Mouse (Mus musculus) right cerebral cortex, adult 18-20 months (tissue): ENCODE results near the gene Adipor2.

Experiments used
- DNase-seq: peaks from one replicate; pipeline ENCODE4 v3.0.0; 2022; ENCODE audit warnings: mixed read lengths

Adipor2 gene

GRCm38 (mm10) chr6:119338121-119338912 is 79.2 kb downstream of the Adipor2 start:
- DNase-seq, result no peak

GRCm38 (mm10) chr6:119337287-119337686 is 80.2 kb downstream of the Adipor2 start:
- no peak for DNase-seq

DNA sequence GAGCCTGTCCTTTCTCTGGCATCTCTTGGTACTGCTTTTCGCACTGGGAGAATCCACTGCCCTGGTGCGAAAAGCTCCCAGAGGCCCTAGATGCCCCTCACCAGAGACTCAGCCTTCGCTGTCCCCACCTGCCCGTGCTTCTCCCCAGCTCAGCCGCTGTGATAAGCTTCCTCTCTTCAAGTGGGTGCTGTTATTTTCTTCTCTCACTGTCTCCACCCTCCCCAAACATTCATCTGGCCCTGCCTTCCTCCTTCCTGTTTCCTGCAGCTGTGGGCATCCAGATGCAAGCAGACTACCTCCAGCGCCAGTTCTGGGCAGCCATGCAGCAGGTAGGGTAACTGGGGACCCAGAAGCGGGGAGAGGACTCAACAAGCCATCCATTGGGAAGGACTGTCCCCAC is 81.4 kb downstream of the Adipor2 start:
- DNase-seq, result no peak

DNA sequence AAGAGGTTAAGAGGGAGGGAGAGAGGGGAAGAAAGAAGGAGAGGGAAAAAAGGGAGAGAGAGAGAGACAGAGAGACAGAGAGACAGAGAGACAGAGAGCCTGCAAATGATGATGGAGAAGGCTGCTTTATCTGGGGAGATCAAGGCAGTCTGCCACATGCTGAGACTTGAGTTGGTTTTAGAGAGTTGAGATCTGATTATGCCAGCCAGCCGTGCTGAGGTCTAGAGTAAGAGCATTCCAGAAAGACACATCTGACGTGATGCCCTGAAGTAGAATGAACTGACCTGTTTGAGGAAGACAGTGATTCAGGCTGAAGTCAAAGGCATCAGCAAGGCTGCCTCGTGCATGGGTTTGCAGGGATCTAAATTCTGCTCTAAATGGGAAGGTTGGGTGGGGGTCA is 83.7 kb downstream of the Adipor2 start:
- no peak for DNase-seq

DNA sequence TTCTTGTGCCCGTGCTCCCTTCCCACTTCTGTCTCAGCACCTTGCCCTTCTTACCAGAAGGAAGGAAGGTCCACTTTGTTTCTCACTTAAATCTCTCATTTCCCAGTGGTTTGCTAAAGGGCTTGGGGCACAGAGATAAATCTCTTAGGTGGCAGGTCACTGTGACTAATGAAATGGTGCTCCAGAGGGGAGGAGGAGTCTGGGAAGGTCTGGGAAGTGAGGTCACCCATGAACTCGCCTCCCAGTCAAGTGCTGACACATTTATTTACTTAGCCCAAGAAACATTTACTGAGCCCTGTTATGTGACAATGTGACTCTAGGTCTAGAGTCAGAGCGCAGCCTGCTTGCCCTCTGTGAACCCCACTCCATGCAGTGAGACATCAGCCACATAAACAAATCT is 84.3 kb downstream of the Adipor2 start:
- no peak for DNase-seq

DNA sequence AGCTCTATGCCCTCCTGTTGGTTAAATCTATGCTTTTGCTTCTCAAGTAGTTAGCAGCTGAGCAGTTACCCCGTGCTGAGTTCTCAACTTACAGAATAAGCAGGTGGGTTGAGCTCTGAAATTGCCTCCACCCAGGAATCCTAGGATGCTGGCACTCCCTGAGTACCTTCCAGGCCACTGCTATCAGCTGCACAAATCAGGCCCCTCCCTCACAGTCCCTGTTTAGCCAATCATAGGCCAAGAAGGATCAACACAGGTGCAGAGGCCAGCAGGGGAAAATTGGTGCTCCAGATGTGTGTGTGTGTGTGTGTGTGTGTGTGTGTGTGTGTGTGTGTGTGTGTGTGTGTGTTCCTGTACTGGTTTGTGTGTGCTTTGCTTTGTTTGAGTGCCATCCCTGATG is 85.4 kb downstream of the Adipor2 start:
- DNase-seq, result no peak

DNA sequence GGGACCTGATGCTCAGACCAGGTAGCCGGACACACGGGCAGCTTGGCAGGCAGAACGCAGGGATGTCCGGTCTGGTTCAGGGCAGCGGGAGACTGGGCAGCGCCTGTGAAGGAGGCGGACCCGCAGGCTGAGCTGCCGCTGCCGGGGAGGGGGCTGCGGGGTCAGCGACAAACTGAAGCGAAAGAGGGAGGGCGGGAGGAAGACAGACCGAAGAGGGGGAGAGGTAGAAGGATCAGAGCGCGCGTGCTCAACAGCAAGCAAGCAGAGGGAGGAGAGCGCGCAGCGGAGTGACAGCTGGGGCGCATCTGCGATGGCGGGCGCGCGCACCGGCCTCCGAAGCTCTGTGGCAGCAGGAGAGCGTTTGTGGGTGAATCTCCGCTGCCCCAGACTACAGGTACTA is 87.0 kb downstream of the Adipor2 start, which contains the start of gene Lrtm2:
Gene Lrtm2 (minus strand): TSS at position 261 of the 400 bp plus-strand sequence.
- peak; percentile 88 for DNase-seq

DNA sequence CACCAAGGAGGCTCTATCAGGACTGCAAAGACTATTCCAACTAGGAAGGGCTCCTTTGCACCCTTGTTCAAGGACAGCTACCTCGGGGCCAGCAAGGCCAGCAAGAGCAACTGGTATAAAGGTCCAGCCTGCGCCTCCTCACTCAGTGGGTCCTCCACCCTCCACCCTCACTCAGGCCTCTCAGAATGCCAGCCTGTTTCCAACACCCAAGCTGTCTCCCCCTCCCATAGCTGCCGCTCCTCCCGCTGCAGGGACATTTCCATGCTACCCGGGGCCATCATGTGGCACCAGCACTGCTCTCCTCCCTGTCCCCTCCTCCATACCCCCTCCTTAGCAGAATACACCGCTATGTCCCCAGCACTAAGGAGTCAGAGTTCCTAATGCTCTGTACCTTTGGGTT is 87.6 kb downstream of the Adipor2 start:
- peak; percentile 47 for DNase-seq

GRCm38 (mm10) chr6:119329215-119329714 is 88.2 kb downstream of the Adipor2 start:
- peak; percentile 94 for DNase-seq

GRCm38 (mm10) chr6:119328521-119329115 is 88.9 kb downstream of the Adipor2 start:
- peak; percentile 44 for DNase-seq

DNA sequence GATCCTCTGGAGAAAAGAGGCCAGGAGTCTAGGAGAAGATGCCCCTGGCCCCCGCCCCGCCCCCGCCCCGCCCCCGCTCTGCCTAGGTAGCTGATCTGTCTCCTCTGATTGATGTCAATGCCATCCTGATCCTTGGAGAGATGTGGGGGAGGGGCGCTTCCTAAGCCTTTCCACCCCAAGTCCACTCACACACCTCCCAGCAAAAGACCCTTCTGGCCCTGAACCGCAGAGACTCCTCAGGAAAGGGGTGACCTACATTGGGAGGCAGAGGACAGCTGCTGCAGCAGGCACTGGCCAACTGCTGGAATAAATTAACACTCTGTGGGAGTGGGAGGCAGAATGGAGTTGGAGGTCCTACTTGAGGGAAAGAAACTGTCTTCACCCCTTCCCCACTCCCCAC is 91.0 kb downstream of the Adipor2 start:
- DNase-seq, result no peak

DNA sequence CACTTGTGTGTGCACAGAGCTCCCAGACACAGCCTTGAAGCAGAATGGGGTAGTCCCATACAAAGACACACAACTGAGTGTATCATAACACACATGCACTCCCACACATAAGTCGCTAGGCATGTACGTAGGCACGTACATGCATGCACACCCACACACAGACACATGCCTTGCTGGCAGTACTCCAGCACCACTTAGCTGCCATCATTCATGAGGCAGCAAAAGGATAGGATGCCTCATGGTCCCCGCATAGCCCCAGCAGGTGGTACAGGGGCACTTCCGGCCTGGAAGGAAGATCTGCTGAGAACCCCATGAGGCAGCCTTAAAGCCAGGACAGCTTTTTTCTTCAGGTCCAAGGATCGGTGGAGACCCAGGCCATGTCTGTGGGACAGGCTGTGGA is 91.5 kb downstream of the Adipor2 start:
- DNase-seq, result no peak

GRCm38 (mm10) chr6:119324776-119325175 is 92.7 kb downstream of the Adipor2 start:
- no peak for DNase-seq

DNA sequence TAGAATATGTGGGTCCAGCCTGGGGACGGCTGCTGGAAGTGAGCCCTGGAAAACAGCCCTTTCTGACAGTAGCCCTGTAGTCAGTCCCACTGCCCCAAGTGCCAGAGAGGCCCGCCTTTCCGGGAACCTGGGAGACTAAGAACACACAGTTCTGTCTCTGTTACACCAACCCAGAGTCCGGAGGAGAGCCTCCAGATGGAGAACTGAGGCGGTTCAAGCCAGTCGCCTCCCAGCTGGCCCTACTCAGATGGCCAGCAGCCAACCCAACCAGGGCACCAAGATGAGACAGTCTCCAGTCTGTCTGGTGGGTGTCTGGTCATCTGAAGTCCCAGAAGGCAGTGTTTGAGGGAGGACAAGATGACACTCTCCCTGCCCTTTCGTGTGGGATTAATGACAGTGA is 95.8 kb downstream of the Adipor2 start:
- DNase-seq, result no peak

- DNase-seq, result no peak
These were observed 97.0 kb downstream of the Adipor2 start for GRCm38 (mm10) chr6:119320481-119320880.

DNA sequence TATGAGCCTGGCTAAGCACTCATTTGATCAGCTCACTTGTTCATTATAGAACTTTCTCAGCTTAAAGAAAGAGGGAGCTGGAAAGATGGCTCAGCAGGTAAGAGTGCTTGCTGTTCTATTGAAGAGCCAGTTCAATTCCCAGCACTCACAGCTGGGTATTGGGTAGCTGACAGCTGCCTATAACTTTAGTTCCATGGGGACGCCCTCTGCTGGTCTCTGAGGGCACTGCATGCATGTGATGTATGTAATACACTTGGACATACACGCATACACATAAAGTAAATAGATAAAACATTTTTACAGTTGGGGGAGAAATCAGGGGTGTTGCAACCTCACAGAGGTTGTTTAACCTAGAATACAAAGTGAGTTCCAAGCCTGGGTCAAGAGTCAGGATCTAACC is 98.1 kb downstream of the Adipor2 start:
- no peak for DNase-seq

- no peak for DNase-seq
These were observed 98.8 kb downstream of the Adipor2 start for GRCm38 (mm10) chr6:119318732-119319131.

DNA sequence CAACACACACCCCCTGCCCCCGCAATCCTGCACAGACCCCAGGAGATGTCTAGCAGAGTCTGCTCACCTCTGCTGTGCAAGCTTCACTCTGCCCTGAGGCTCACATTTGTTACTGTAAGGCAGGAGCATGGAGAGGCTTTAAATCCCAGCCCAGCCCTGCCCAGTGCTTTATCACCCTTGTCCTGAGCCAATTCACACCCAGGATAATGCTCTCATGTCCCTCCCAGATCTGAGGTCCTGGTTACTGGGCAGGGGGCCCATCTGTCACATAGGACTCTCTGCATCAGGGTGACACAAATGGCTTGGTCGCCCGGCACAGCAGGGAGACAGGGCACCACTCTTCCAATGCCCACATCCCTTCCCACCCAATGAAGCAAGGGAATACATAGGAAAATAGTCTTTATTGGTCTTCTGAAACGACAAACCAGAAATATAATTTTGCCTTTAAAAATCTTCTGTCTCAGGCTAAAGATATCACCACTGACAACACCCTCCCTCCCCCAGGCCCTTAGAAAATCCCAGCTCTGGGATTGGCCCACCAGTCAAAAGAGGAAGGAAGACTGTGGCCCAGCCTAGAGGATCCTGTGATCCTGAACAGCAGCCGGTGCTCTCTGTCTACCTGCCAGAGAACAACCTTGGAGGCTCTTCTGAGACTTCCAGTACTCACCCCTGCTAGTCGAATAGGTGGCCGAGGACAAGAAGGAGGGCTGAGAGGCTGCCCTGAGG is 102.6 kb downstream of the Adipor2 start:
- DNase-seq, result no peak

DNA sequence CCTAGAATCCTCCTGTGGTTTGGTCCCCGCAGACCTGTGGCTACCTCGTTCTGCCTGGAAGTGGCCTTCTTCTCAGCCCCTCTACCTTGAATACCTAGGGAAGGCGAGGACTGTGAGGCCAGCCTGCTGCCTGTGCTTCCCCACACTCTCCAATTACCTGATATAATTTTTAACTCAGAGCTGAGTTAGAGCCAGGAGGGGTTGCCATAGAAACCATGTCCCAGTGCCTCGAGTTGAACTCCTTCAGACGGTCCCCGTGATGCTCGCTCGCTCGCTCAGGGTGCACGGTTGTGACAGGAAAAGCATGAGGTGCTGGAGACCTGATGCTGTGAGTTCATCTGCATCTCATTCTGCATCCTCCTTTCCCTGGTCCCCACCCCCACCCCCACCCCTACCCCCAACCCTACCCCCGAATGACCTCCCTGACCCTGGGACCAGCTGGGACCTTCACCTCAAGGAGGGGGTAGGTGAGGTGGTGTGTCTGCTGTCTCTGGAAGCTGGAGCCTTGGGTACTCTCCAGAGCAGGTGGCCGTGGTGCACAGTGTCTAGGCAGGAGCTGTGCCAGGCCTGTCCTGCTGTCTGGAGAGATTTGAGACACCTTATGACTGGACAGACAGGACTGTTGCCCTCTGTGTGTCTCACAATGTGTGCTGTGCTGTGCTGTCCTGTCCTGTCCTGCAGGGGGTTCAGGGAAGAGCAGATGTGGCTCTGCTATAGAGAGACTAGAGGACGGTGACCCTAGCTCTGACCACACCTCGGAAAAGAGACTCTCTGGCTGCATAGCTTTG is 103.7 kb downstream of the Adipor2 start:
- DNase-seq, result peak; percentile 72

GRCm38 (mm10) chr6:119313096-119313495 is 104.4 kb downstream of the Adipor2 start:
- DNase-seq, result no peak

DNA sequence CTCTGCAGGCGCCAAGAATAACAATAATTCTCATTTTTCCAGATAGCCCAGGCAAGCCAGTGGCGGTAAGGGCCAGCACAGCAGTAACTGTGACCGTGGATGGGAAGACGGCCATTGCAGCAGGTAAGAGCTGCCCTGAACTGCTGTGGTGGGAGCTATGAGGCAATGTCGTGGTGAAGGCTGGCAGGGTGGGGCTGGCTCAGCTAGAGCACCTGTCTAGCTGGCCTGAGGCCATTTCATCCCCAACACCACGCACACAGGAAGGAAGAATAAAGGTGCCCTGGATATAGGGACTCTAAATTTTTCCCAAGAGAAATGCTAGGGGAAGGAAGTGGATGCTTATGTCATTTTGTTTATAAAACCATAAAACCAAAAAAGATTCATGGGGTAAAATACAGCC is 105.1 kb downstream of the Adipor2 start:
- DNase-seq, result no peak

GRCm38 (mm10) chr6:119310176-119310575 is 107.3 kb downstream of the Adipor2 start:
- peak; percentile 90 for DNase-seq
